Mouse (Mus musculus) R1 (cell line): Measurements from ENCODE around the gene Adra2c.
A peak's percentile ranks its signal among the peaks of the same experiment; 100 is the strongest.

ENCODE experiments used
- DNase-seq: peaks from one replicate; pipeline ENCODE4 v3.0.0-alpha.2; 2018; ENCODE audit warnings: low read depth, low spot score

The Adra2c gene

GRCm38 (mm10) chr5:35311738-35312250 is 33.7 kb downstream of the Adra2c start:
- no peak for DNase-seq

GRCm38 (mm10) chr5:35313231-35313821 is 35.2 kb downstream of the Adra2c start:
- DNase-seq = peak; percentile 16

GRCm38 (mm10) chr5:35313826-35314586 is 35.9 kb downstream of the Adra2c start:
- DNase-seq = peak; percentile 6

- DNase-seq = no peak
Measured at GRCm38 (mm10) chr5:35314629-35315028, 36.5 kb downstream of the Adra2c start.

GRCm38 (mm10) chr5:35315204-35315603 is 37.1 kb downstream of the Adra2c start:
- DNase-seq = no peak

- no peak for DNase-seq
Measured at GRCm38 (mm10) chr5:35320650-35321049, 42.5 kb downstream of the Adra2c start.

- no peak for DNase-seq
Measured at GRCm38 (mm10) chr5:35330822-35331221, 52.7 kb downstream of the Adra2c start.
